Mouse (Mus musculus): ENCODE measurements at regions not wholly inside any gene's neighbourhood (a gene's known extent, or its start where the extent isn't known, plus 50 kb on each side); places are given as distances from the start of the nearest gene placed in this dataset.
"Not testable (repeated sequence)": the region's sequence is repeated elsewhere in the genome, so short reads cannot be mapped to it uniquely, and the experiment has no call there.

- WGBS = under 1% methylated on average over 77 of the region's 77 CpGs
- H3K4me1 ChIP-seq (replicated peaks) = peaks cover 17% of the 10 kb centered on the region
- no peaks in the 10 kb centered on the region for H3K36me3 ChIP-seq
- H3K9ac ChIP-seq = peak overlapping the region; percentile 79
- peak; percentile 89 for ATAC-seq (ENCODE audit: low read depth)
- H3K9me3 ChIP-seq = no peaks in the 10 kb centered on the region
- peak overlapping the region; percentile 64 for H3K4me3 ChIP-seq
- peaks cover 68% of the 10 kb centered on the region for H3K27me3 ChIP-seq
- no peak overlapping the region for H3K27ac ChIP-seq (replicated peaks)
- peak overlapping the region; percentile 89 for H3K4me2 ChIP-seq
Observed at GRCm38 (mm10) chr1:18058211-18058971, 87.3 kb downstream of the Crisp4 start.

- no peak overlapping the region for H3K27ac ChIP-seq (replicated peaks)
Observed at GRCm38 (mm10) chr1:18057646-18058210, 88.0 kb downstream of the Crisp4 start.

GRCm38 (mm10) chr1:18057003-18057402, 88.7 kb downstream of the Crisp4 start:
- Histone ChIP-seq H3K4me2 (peak overlapping the region; percentile 89), H3K4me1 (replicated peaks) (peaks cover 17% of the 10 kb centered on the region), H3K27me3 (peaks cover 67% of the 10 kb centered on the region), H3K4me3 (peak overlapping the region; percentile 64)
- H3K36me3 ChIP-seq; H3K27ac ChIP-seq (replicated peaks); ATAC-seq (ENCODE audit: low read depth); H3K9me3 ChIP-seq; H3K9ac ChIP-seq: not testable (repeated sequence)
- WGBS = 6% methylated on average over 11 of the region's 11 CpGs

More at GRCm38 (mm10) chr1:18057646-18058210, 88.0 kb downstream of the Crisp4 start:
- Histone ChIP-seq H3K4me2 (peak overlapping the region; percentile 89), H3K36me3 (no peaks in the 10 kb centered on the region), H3K4me1 (replicated peaks) (peaks cover 17% of the 10 kb centered on the region), H3K9me3 (no peaks in the 10 kb centered on the region), H3K4me3 (peak overlapping the region; percentile 64), H3K27me3 (peaks cover 68% of the 10 kb centered on the region), H3K9ac (peak overlapping the region; percentile 79)
- 1% methylated on average over 26 of the region's 26 CpGs for WGBS
- peak; percentile 55 for ATAC-seq (ENCODE audit: low read depth)

- Histone ChIP-seq H3K27me3 (no peaks in the 10 kb centered on the region), H3K4me2 (no peak overlapping the region), H3K4me1 (replicated peaks) (no peaks in the 10 kb centered on the region), H3K27ac (replicated peaks) (no peak overlapping the region), H3K36me3 (no peaks in the 10 kb centered on the region), H3K9ac (no peak overlapping the region), H3K4me3 (no peak overlapping the region), H3K9me3 (no peaks in the 10 kb centered on the region)
- ATAC-seq (ENCODE audit: low read depth) = no peak
- WGBS = 55% methylated on average over 3 of the region's 3 CpGs
Observed at GRCm38 (mm10) chr1:18030226-18030625, 115.5 kb downstream of the Crisp4 start.

DNA sequence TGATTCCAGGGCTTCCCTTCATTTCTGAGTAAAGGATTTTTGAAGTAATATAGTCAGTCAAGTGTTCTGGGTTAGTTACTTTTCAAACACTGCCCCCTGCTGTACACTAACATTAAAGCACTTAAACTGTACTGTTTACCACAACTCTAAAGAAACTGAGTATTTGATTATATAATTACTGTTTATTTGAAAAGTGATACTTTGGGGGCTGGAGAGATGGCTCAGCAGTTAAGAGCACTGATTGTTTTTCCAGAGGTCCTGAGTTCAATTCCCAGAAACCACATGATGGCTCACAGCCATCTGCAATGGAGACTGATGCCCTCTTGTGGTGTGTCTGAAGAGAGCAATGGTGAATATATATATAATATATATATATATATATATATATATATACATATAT, 132.8 kb downstream of the Crisp4 start:
- not testable (repeated sequence) for H3K4me3 ChIP-seq; H3K4me1 ChIP-seq (replicated peaks); H3K36me3 ChIP-seq; H3K27ac ChIP-seq (replicated peaks); H3K9ac ChIP-seq; H3K9me3 ChIP-seq; ATAC-seq (ENCODE audit: low read depth); H3K27me3 ChIP-seq; H3K4me2 ChIP-seq

DNA sequence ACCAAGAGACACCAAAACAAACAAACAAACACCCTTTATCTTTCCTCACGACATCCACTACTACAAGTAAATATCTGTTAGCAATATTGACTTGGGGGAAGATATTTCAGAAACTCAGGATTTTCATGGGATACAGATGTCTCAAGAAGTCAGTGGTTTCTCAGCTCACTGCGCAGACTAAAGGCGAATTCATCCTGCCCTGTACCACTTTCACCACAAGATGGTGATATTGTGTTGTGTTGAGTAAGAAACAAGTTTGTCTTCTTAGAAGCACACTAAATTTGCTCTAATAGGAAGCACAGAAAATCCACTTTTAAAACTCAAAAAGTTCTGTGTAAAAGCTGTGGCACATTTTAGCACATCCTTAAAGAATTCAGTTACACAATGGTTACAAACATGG, 165.1 kb downstream of the Crisp4 start:
- Histone ChIP-seq H3K36me3 (no peaks in the 10 kb centered on the region), H3K9me3 (no peaks in the 10 kb centered on the region), H3K9ac (no peak overlapping the region), H3K4me2 (no peak overlapping the region), H3K4me1 (replicated peaks) (no peaks in the 10 kb centered on the region), H3K27me3 (peaks cover 38% of the 10 kb centered on the region), H3K27ac (replicated peaks) (no peak overlapping the region), H3K4me3 (no peak overlapping the region)
- WGBS = 14% methylated on average over 3 of the region's 3 CpGs
- no peak for ATAC-seq (ENCODE audit: low read depth)

DNA sequence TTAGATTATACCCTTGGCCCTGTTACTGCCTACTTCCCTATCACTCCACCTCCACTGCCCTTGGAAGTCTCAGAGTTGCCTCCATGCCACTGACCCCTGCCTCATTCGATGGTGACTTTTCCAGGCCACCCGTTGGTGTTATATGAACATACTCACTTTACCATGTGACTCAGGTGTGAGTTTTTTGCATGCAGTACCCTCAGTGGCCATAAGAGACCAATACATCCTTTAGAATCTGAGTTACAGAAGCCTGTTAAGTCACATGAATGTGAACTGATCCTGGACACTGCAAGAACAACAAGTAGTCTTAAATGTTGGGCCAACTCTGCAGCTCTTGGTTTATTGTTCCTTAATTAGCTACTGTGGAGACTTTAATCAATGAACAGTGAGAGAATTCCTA, 167.6 kb downstream of the Crisp4 start:
- Histone ChIP-seq H3K27me3 (peaks cover 27% of the 10 kb centered on the region), H3K9ac (no peak overlapping the region), H3K36me3 (no peaks in the 10 kb centered on the region), H3K4me1 (replicated peaks) (no peaks in the 10 kb centered on the region), H3K4me3 (no peak overlapping the region), H3K9me3 (no peaks in the 10 kb centered on the region), H3K4me2 (no peak overlapping the region), H3K27ac (replicated peaks) (no peak overlapping the region)
- WGBS = 81% methylated on average over 2 of the region's 2 CpGs
- no peak for ATAC-seq (ENCODE audit: low read depth)

- ATAC-seq (ENCODE audit: low read depth); H3K4me3 ChIP-seq; H3K9ac ChIP-seq; H3K4me2 ChIP-seq; H3K4me1 ChIP-seq (replicated peaks); H3K36me3 ChIP-seq; H3K27ac ChIP-seq (replicated peaks); H3K27me3 ChIP-seq; H3K9me3 ChIP-seq: not testable (repeated sequence)
- 96% methylated on average over 21 of the region's 21 CpGs for WGBS
Observed at GRCm38 (mm10) chr1:17956881-17957280, 188.8 kb downstream of the Crisp4 start.

DNA sequence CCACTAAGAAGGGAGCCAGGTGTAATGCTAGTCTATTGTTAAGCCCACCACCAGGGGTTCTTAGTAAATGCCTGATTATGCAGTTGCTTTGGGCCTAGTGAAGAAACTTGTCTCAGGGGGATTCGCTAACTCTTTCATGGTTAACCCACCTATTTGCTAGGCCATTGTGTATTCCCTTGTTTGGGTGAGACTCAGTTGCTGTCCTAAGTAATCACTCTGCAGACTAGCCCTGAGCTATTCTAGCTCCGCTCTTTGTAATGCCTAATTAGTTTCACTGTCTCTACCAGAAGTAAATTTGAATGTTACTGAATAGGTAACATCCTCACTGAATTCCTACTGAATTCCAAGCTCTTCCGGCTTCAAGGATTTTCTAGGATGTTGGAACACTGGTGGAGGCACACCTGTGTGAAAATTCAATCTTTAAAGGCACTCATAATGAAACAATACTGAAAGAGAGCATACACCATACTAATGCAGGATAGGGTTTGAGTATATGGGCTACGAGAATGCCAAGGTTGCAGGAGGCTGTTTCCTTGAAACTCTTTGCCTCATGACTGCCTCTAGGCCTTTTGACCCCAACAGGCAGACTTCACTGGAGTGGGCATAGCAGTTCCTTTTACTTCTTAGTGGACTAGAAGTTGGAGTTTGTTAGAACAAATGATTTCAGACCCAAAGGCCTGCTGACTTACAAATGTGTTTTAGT, 213.4 kb downstream of the Crisp4 start:
- not testable (repeated sequence) for ATAC-seq (ENCODE audit: low read depth)

More for the DNA sequence above, 213.4 kb downstream of the Crisp4 start:
- H3K9ac ChIP-seq; H3K27me3 ChIP-seq; H3K27ac ChIP-seq (replicated peaks); H3K4me1 ChIP-seq (replicated peaks); H3K9me3 ChIP-seq; H3K4me3 ChIP-seq; H3K4me2 ChIP-seq; H3K36me3 ChIP-seq: not testable (repeated sequence)
- 67% methylated on average over 4 of the region's 4 CpGs for WGBS
